Mouse (Mus musculus) lung, postnatal 0 days (tissue): ENCODE measurements around the gene Ephb2. TPM values are rescaled to one million over a fixed set of nuclear protein-coding genes. Genes with fewer than 3 reads are reported as not detected.
A peak's percentile ranks its signal among the peaks of the same experiment; 100 is the strongest.

Experiments used
- ATAC-seq: fragments of 200-750 bp; cut with Nextera tagmentation; 2 replicates; pipeline ENCODE4 v1.8.0; 2017; ENCODE audit warnings: moderate library complexity
- DNase-seq: peaks from one replicate; pipeline ENCODE4 v3.0.0-alpha.2; 2016; ENCODE audit warnings: low spot score
- H3K27ac ChIP-seq: fragments of 300-500 bp; sonication (generic); 2 replicates; pipeline ENCODE4 v1.5.1; 2014; ENCODE audit warnings: antibody characterized with exemption, mild to moderate bottlenecking, low read length, mixed read lengths
- H3K27me3 ChIP-seq: fragments of 300-500 bp; sonication (generic); replicated peaks from 2 replicates; pipeline ENCODE4 v1.6.1; 2014; ENCODE audit warnings: low read length, mixed read lengths; ENCODE audit not compliant: insufficient read depth
- H3K36me3 ChIP-seq: fragments of 300-500 bp; sonication (generic); 2 replicates; pipeline ENCODE4 v1.6.1; 2014; ENCODE audit warnings: low read length, mixed read lengths; ENCODE audit not compliant: insufficient read depth
- H3K4me1 ChIP-seq: fragments of 300-500 bp; sonication (generic); 2 replicates; pipeline ENCODE4 v1.6.1; 2014; ENCODE audit warnings: antibody characterized with exemption, low read depth, low read length, mixed read lengths; ENCODE audit not compliant: insufficient read depth
- H3K4me2 ChIP-seq: fragments of 300-500 bp; sonication (generic); replicated peaks from 2 replicates; pipeline ENCODE4 v1.6.1; 2014; ENCODE audit warnings: low read depth, mild to moderate bottlenecking, low read length, moderate library complexity, mixed read lengths
- H3K4me3 ChIP-seq: fragments of 300-500 bp; sonication (generic); 2 replicates; pipeline ENCODE4 v1.5.1; 2014; ENCODE audit warnings: low read depth, low read length
- H3K9ac ChIP-seq: fragments of 300-500 bp; sonication (generic); replicated peaks from 2 replicates; pipeline ENCODE4 v1.6.1; 2014; ENCODE audit warnings: low read depth, mild to moderate bottlenecking
- H3K9me3 ChIP-seq: fragments of 300-500 bp; sonication (generic); 2 replicates; pipeline ENCODE4 v1.6.1; 2016; ENCODE audit warnings: low read length, mixed read lengths
- CTCF ChIP-seq: IDR thresholded peaks from 2 replicates; pipeline ENCODE4 v1.5.1; 2016; ENCODE audit warnings: antibody characterized with exemption, mild to moderate bottlenecking
- EP300 ChIP-seq: IDR thresholded peaks from 2 replicates; pipeline ENCODE4 v1.6.1; 2016; ENCODE audit warnings: antibody characterized with exemption, mild to moderate bottlenecking, control low read depth
- WGBS: fragments of 180-500 bp; shearing (Covaris S2); extraction: QIAGEN DNeasy Blood & Tissue Kit; methylation state at CpG from one replicate; pipeline ENCODE4 v1.1.7; 2014; 5-methylcytosine and 5-hydroxymethylcytosine counted together
- polyA plus RNA-seq: library from polyadenylated mRNA; unstranded; fragments of >200 nt; fragmentation: Nextera tagmentation; extraction: Ambion mirVana; gene quantifications from 2 replicates; pipeline ENCODE4 v1.2.1, GENCODE M21; 2015

Ephb2 gene
- polyA plus RNA-seq, 1 experiment from 2014 or later, result 0.63 TPM

DNA sequence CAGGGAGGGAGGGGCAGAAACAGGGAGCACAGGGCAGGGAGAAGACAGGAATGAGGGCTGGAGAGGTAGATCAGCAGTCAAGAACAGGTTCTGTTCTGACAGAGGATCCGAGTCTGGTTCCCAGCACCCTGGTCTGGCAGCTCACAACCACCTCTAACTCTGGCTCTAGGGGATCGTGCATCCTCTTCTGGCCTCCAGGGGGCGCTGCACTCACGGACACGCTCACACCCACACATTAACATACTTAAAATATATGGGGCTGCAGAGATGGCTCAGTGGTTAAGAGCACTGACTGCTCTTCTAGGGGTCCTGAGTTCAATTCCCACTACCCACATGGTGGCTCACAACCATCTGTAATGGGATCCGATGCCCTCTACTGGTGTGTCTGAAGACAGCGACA is 24.2 kb upstream of the Ephb2 start:
- ATAC-seq, result no peak
- Histone ChIP-seq H3K4me2 (no peak overlapping the region), H3K27me3 (no peaks in the 10 kb centered on the region), H3K36me3 (no peaks in the 10 kb centered on the region), H3K27ac (no peak overlapping the region), H3K9me3 (no peaks in the 10 kb centered on the region), H3K9ac (no peak overlapping the region), H3K4me1 (no peaks in the 10 kb centered on the region), H3K4me3 (no peak overlapping the region)
- WGBS, result 80% methylated on average over 7 of the region's 7 CpGs
- no peak for TF ChIP-seq EP300
- 0 out of 2 replicates have a peak, but pooled peaks have one; percentile 16 for TF ChIP-seq CTCF
- DNase-seq, result no peak

DNA sequence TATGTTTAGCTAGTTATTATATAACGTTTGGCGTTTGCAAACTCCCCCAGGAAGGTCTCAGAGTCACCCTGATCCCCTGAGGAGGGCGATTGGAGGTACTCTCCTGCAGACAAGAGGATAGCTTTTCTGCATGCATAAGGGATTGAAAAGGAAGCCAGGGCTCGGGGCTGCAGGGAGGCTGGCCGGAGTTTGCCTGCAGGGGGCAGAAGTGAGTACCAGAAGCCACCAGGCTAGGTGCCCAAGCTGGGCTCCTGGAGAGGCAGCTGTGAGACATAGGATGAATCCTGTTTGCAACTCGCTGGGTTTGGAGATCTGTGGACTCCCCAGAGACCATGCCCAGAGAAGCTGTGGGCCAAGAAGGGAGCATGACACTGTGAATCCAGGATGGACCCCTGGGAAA is 19.3 kb upstream of the Ephb2 start:
- Histone ChIP-seq H3K9ac (no peak overlapping the region), H3K4me1 (no peaks in the 10 kb centered on the region), H3K27ac (no peak overlapping the region), H3K9me3 (no peaks in the 10 kb centered on the region), H3K36me3 (no peaks in the 10 kb centered on the region), H3K4me3 (no peak overlapping the region), H3K4me2 (no peak overlapping the region), H3K27me3 (no peaks in the 10 kb centered on the region)
- TF ChIP-seq CTCF (peak; percentile 40), EP300 (no peak)
- DNase-seq (no peak), ATAC-seq (no peak)
- 31% methylated on average over 6 of the region's 6 CpGs for WGBS

DNA sequence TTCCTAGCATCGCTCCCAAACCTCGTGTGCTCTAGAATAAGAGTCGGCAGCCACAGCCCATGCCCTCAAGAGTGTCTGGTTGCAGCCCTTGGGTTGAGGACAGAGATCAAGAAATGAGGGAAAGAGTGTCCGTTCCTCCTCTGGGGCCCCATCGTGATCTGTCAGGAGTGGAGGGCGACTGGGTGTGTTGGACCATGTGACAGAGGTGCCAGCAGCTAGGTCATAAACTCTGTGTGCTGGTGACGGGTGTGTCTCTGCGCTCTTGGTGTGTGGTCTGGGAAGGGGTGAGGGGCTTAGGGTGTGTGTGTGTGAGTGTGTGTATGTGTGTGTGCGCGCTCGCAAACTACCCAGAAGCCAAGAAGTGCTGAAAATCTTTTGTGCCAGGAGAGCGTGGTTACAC is 17.2 kb upstream of the Ephb2 start:
- 60% methylated on average over 12 of the region's 12 CpGs for WGBS

GRCm38 (mm10) chr4:136852119-136852518 is 16.3 kb upstream of the Ephb2 start:
- no peaks in the 10 kb centered on the region for H3K27me3 ChIP-seq
- H3K4me2 ChIP-seq, result no peak overlapping the region
- H3K27ac ChIP-seq, result no peak overlapping the region
- no peaks in the 10 kb centered on the region for H3K9me3 ChIP-seq
- H3K36me3 ChIP-seq, result no peaks in the 10 kb centered on the region
- DNase-seq (no peak), ATAC-seq (no peak)
- H3K4me1 ChIP-seq, result no peaks in the 10 kb centered on the region
- no peak overlapping the region for H3K4me3 ChIP-seq
- 57% methylated on average over 5 of the region's 5 CpGs for WGBS
- no peak overlapping the region for H3K9ac ChIP-seq
- TF ChIP-seq CTCF (no peak), EP300 (no peak)

More for the DNA sequence above, 17.2 kb upstream of the Ephb2 start:
- Histone ChIP-seq H3K27me3 (no peaks in the 10 kb centered on the region), H3K4me3 (no peak overlapping the region), H3K27ac (no peak overlapping the region), H3K9me3 (no peaks in the 10 kb centered on the region), H3K9ac (no peak overlapping the region), H3K4me2 (no peak overlapping the region), H3K4me1 (no peaks in the 10 kb centered on the region), H3K36me3 (no peaks in the 10 kb centered on the region)
- ATAC-seq, result no peak
- no peak for TF ChIP-seq CTCF
- TF ChIP-seq EP300, result no peak
- DNase-seq, result no peak

GRCm38 (mm10) chr4:136848565-136848964 is 12.8 kb upstream of the Ephb2 start:
- H3K27ac ChIP-seq, result no peak overlapping the region
- H3K9ac ChIP-seq, result no peak overlapping the region
- TF ChIP-seq CTCF (no peak), EP300 (no peak)
- 66% methylated on average over 4 of the region's 4 CpGs for WGBS
- H3K36me3 ChIP-seq, result no peaks in the 10 kb centered on the region
- DNase-seq, result no peak
- ATAC-seq, result no peak
- H3K4me2 ChIP-seq, result no peak overlapping the region
- H3K9me3 ChIP-seq, result no peaks in the 10 kb centered on the region
- H3K4me1 ChIP-seq, result no peaks in the 10 kb centered on the region
- no peaks in the 10 kb centered on the region for H3K27me3 ChIP-seq
- H3K4me3 ChIP-seq, result no peak overlapping the region

GRCm38 (mm10) chr4:136847166-136847565 is 11.4 kb upstream of the Ephb2 start:
- no peak for TF ChIP-seq EP300
- no peak for DNase-seq
- ATAC-seq, result no peak
- no peak overlapping the region for H3K9ac ChIP-seq
- no peak overlapping the region for H3K4me2 ChIP-seq
- no peak overlapping the region for H3K4me3 ChIP-seq
- no peaks in the 10 kb centered on the region for H3K36me3 ChIP-seq
- no peaks in the 10 kb centered on the region for H3K9me3 ChIP-seq
- 73% methylated on average over 6 of the region's 6 CpGs for WGBS
- no peaks in the 10 kb centered on the region for H3K4me1 ChIP-seq
- H3K27ac ChIP-seq, result no peak overlapping the region
- no peaks in the 10 kb centered on the region for H3K27me3 ChIP-seq

- ATAC-seq (no peak), DNase-seq (no peak)
- WGBS, result 63% methylated on average over 10 of the region's 10 CpGs
- Histone ChIP-seq H3K27me3 (0 out of 2 replicates have a peak, but pooled peaks cover 4% of the 10 kb centered on the region), H3K27ac (no peak overlapping the region), H3K4me2 (no peak overlapping the region), H3K4me3 (no peak overlapping the region), H3K36me3 (no peaks in the 10 kb centered on the region), H3K4me1 (no peaks in the 10 kb centered on the region), H3K9ac (no peak overlapping the region), H3K9me3 (no peaks in the 10 kb centered on the region)
- TF ChIP-seq CTCF, result no peak
Measured at GRCm38 (mm10) chr4:136842802-136843201, 7.0 kb upstream of the Ephb2 start.
